ENCODE assay signal across 15 mouse cellular contexts in the genomic region with DNA sequence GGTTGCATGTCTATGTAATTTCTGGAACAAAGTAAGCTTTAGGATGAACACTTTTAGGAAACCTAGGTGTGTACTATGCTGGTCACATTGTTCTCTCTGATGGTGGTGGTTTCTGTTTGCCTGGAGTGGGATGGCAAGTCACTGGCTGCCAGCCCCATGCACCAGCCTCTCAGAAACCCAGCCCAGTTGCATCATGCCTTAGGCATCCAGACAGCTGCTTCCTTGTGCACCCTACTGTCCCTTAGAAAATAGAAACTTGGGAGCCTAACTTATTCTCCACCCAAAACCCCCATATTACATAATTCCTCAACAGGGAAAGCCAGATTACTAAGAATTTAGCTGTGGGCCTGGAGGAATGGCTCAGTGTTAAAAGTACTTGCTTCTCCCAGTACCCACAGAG. TPM values are rescaled to one million over a fixed set of nuclear protein-coding genes. Genes with fewer than 3 reads are reported as not detected.
A peak's percentile ranks its signal among the peaks of the same experiment; 100 is the strongest.
DNase-seq lines count a peak whose midpoint lies in the region; ATAC-seq and TF ChIP-seq lines count a peak whose summit lies in the region.
"Had no signal": no experiment of that assay in that cellular context is flagged by ENCODE, and none has a peak within 500 bp of the region (broad histone marks: within the 10 kb centered on the region; RNA-seq: fewer than 3 reads in every experiment).

No protein-coding gene starts in this region.

- no peaks in the 10 kb centered on the region for H3K27me3 ChIP-seq in forebrain, embryonic 13.5 days
- no peaks in the 10 kb centered on the region for H3K27me3 ChIP-seq in forebrain, postnatal 0 days (ENCODE audit: insufficient read depth, low read length)
- no peaks in the 10 kb centered on the region for H3K27me3 ChIP-seq in midbrain, embryonic 11.5 days (ENCODE audit: control insufficient read depth, insufficient read depth, low read length)
- H3K27me3 ChIP-seq in midbrain, embryonic 15.5 days (replicated peaks) = no peaks in the 10 kb centered on the region
- H3K27me3 ChIP-seq in lung, postnatal 0 days (replicated peaks; ENCODE audit: insufficient read depth, low read length) = no peaks in the 10 kb centered on the region

- 0 out of 2 replicates have a peak, but pooled peaks have one; percentile 22 for TF ChIP-seq EP300 in lung, postnatal 0 days (IDR thresholded peaks at IDR 0.05)

- H3K36me3 ChIP-seq in forebrain, embryonic 13.5 days (ENCODE audit: poor library complexity, severe bottlenecking) = peaks cover 3% of the 10 kb centered on the region; the same call in 1 of the 2 replicates
- no peaks in the 10 kb centered on the region for H3K36me3 ChIP-seq in forebrain, postnatal 0 days (ENCODE audit: insufficient read depth)
- H3K36me3 ChIP-seq in midbrain, embryonic 11.5 days (ENCODE audit: control insufficient read depth, insufficient read depth, low read length) = peaks cover under 1% of the 10 kb centered on the region; the same call in 1 of the 2 replicates
- H3K36me3 ChIP-seq in midbrain, embryonic 15.5 days (replicated peaks) = no peaks in the 10 kb centered on the region
- no peaks in the 10 kb centered on the region for H3K36me3 ChIP-seq in lung, postnatal 0 days (ENCODE audit: insufficient read depth, low read length)

- TF ChIP-seq CTCF in forebrain, postnatal 0 days (IDR thresholded peaks at IDR 0.05; ENCODE audit: low read depth) = no peak
- no peak for TF ChIP-seq CTCF in lung, postnatal 0 days (IDR thresholded peaks at IDR 0.05)

- no peak for ATAC-seq in forebrain, embryonic 13.5 days
- no peak for ATAC-seq in forebrain, postnatal 0 days
- no peak for ATAC-seq in midbrain, embryonic 11.5 days (ENCODE audit: low FRiP score)
- no peak for ATAC-seq in midbrain, embryonic 15.5 days (replicated peaks)
- ATAC-seq in lung, postnatal 0 days = peak; percentile 47

- no peak for DNase-seq in forebrain, postnatal 0 days
- DNase-seq in midbrain, embryonic 11.5 days (ENCODE audit: low spot score, missing footprints) = no peak
- DNase-seq in lung, postnatal 0 days (ENCODE audit: low spot score) = peak; percentile 39
- peak; percentile 23 for DNase-seq in skeletal muscle tissue, adult 2 months (ENCODE audit: low read depth, low spot score)
- no peak for DNase-seq in T-cell, adult 2 months (ENCODE audit: low spot score)
- no peak for DNase-seq in kidney, postnatal 14 days
- DNase-seq: adrenal gland, adult 2 months; B cell, adult 2 months; cerebellum, adult 11 months; right cerebral cortex, adult 18-20 months had no signal

- H3K4me2 ChIP-seq in forebrain, embryonic 13.5 days = no peak overlapping the region
- H3K4me2 ChIP-seq in forebrain, postnatal 0 days (ENCODE audit: low read depth) = no peak overlapping the region
- no peak overlapping the region for H3K4me2 ChIP-seq in midbrain, embryonic 11.5 days
- no peak overlapping the region for H3K4me2 ChIP-seq in midbrain, embryonic 15.5 days
- no peak overlapping the region for H3K4me2 ChIP-seq in lung, postnatal 0 days (replicated peaks; ENCODE audit: low read depth, low read length)

- H3K4me1 ChIP-seq in forebrain, embryonic 13.5 days = peaks cover 25% of the 10 kb centered on the region
- H3K4me1 ChIP-seq in forebrain, postnatal 0 days (ENCODE audit: insufficient read depth) = no peaks in the 10 kb centered on the region; the same call in 1 of the 2 replicates
- peaks cover 16% of the 10 kb centered on the region for H3K4me1 ChIP-seq in midbrain, embryonic 11.5 days (ENCODE audit: control insufficient read depth, insufficient read depth, low read length)
- H3K4me1 ChIP-seq in midbrain, embryonic 15.5 days = peaks cover 14% of the 10 kb centered on the region
- H3K4me1 ChIP-seq in lung, postnatal 0 days (ENCODE audit: insufficient read depth, low read depth, low read length) = no peaks in the 10 kb centered on the region

- no peaks in the 10 kb centered on the region for H3K9me3 ChIP-seq in forebrain, embryonic 13.5 days (replicated peaks)
- no peaks in the 10 kb centered on the region for H3K9me3 ChIP-seq in forebrain, postnatal 0 days (ENCODE audit: low read length)
- no peaks in the 10 kb centered on the region for H3K9me3 ChIP-seq in midbrain, embryonic 11.5 days (ENCODE audit: control insufficient read depth, low read length)
- no peaks in the 10 kb centered on the region for H3K9me3 ChIP-seq in midbrain, embryonic 15.5 days
- H3K9me3 ChIP-seq in lung, postnatal 0 days (ENCODE audit: low read length) = no peaks in the 10 kb centered on the region

- H3K4me3 ChIP-seq in forebrain, embryonic 13.5 days = no peak overlapping the region
- H3K4me3 ChIP-seq in forebrain, postnatal 0 days (ENCODE audit: low read depth, low read length) = no peak overlapping the region
- no peak overlapping the region for H3K4me3 ChIP-seq in midbrain, embryonic 11.5 days (ENCODE audit: low read depth, low read length)
- no peak overlapping the region for H3K4me3 ChIP-seq in midbrain, embryonic 15.5 days
- no peak overlapping the region for H3K4me3 ChIP-seq in lung, postnatal 0 days (ENCODE audit: low read depth, low read length)

- no peak overlapping the region for H3K9ac ChIP-seq in forebrain, embryonic 13.5 days
- H3K9ac ChIP-seq in forebrain, postnatal 0 days = no peak overlapping the region
- no peak overlapping the region for H3K9ac ChIP-seq in midbrain, embryonic 11.5 days (ENCODE audit: low read length)
- no peak overlapping the region for H3K9ac ChIP-seq in midbrain, embryonic 15.5 days
- no peak overlapping the region for H3K9ac ChIP-seq in lung, postnatal 0 days (replicated peaks; ENCODE audit: low read depth)

- peak overlapping the region; percentile 84; the same call in 1 of the 2 replicates for H3K27ac ChIP-seq in forebrain, embryonic 13.5 days
- H3K27ac ChIP-seq in forebrain, postnatal 0 days (ENCODE audit: low read depth, low read length) = no peak overlapping the region
- peak overlapping the region; percentile 72; the same call in 1 of the 2 replicates for H3K27ac ChIP-seq in midbrain, embryonic 11.5 days (ENCODE audit: low read depth, low read length)
- no peak overlapping the region for H3K27ac ChIP-seq in midbrain, embryonic 15.5 days
- H3K27ac ChIP-seq in lung, postnatal 0 days (ENCODE audit: low read length) = 0 out of 2 replicates have a peak overlapping the region, but pooled peaks have one; percentile 1
- H3K27ac ChIP-seq: kidney, postnatal 0 days had no signal

RNA-seq across cellular contexts. Expression of a gene that starts 1.4 kb away (rescaled TPM):
- 0.83 and 0.86 TPM in 2 replicates for polyA plus RNA-seq in forebrain, embryonic 13.5 days (2015; fragmentation: Nextera tagmentation; extraction: Ambion mirVana)
- total RNA-seq in forebrain, postnatal 0 days (2014; rRNA removed) = 24.2 and 25.1 TPM in 2 replicates
- 14.4 and 21.1 TPM in 2 replicates for polyA plus RNA-seq in forebrain, postnatal 0 days (2015; fragmentation: Nextera tagmentation; extraction: Ambion mirVana)
- 0.90 and 1.4 TPM in 2 replicates for polyA plus RNA-seq in midbrain, embryonic 11.5 days (2014; fragmentation: Nextera tagmentation; extraction: Ambion mirVana)
- polyA plus RNA-seq in midbrain, embryonic 15.5 days (2015; fragmentation: Nextera tagmentation; extraction: Ambion mirVana) = 9.8 and 12.5 TPM in 2 replicates
- polyA plus RNA-seq in lung, postnatal 0 days (2015; fragmentation: Nextera tagmentation; extraction: Ambion mirVana) = 0.45 and 0.56 TPM in 2 replicates
- total RNA-seq: hematopoietic stem cell, adult 5-6 weeks had no signal
- polyA plus RNA-seq: kidney, postnatal 0 days; thymus, postnatal 0 days had no signal

RNA-seq across cellular contexts. Expression of a gene that starts 50.6 kb away (rescaled TPM):
- 189 and 196 TPM in 2 replicates for polyA plus RNA-seq in forebrain, embryonic 13.5 days (2015; fragmentation: Nextera tagmentation; extraction: Ambion mirVana)
- total RNA-seq in forebrain, postnatal 0 days (2014; rRNA removed) = 292 and 341 TPM in 2 replicates
- 312 and 333 TPM in 2 replicates for polyA plus RNA-seq in forebrain, postnatal 0 days (2015; fragmentation: Nextera tagmentation; extraction: Ambion mirVana)
- polyA plus RNA-seq in midbrain, embryonic 11.5 days (2014; fragmentation: Nextera tagmentation; extraction: Ambion mirVana) = 162 and 163 TPM in 2 replicates
- polyA plus RNA-seq in midbrain, embryonic 15.5 days (2015; fragmentation: Nextera tagmentation; extraction: Ambion mirVana) = 256 and 264 TPM in 2 replicates
- polyA plus RNA-seq in lung, postnatal 0 days (2015; fragmentation: Nextera tagmentation; extraction: Ambion mirVana) = 177 and 187 TPM in 2 replicates

Comparison
In these comparisons a context has a peak if more than half of its experiments do, and no peak if none do; other contexts are left out.
1. H3K27ac ChIP-seq: peak in forebrain, embryonic 13.5 days (single experiment), midbrain, embryonic 11.5 days (single experiment) and lung, postnatal 0 days (single experiment); none in forebrain, postnatal 0 days (single experiment) and midbrain, embryonic 15.5 days (single experiment).
2. DNase-seq: peak in lung, postnatal 0 days (single experiment) and skeletal muscle tissue, adult 2 months (single experiment); none in forebrain, postnatal 0 days (single experiment), midbrain, embryonic 11.5 days (single experiment), T-cell, adult 2 months (single experiment) and kidney, postnatal 14 days (single experiment).